Mouse (Mus musculus) limb, embryonic 11.5 days (tissue): Measurements from ENCODE around the gene Gm13090. TPM values are rescaled to one million over a fixed set of nuclear protein-coding genes. Genes with fewer than 3 reads are reported as not detected.

Experiments used
- ATAC-seq: fragments of 200-750 bp; cut with Nextera tagmentation; 2 replicates; pipeline ENCODE4 v1.8.0; 2017; ENCODE audit warnings: low read depth; ENCODE audit not compliant: insufficient number of reproducible peaks, low FRiP score, low TSS enrichment
- DNase-seq: peaks from one replicate; pipeline ENCODE4 v3.0.0-alpha.2; 2015; ENCODE audit warnings: low spot score
- H3K27ac ChIP-seq: fragments of 300-500 bp; sonication (generic); replicated peaks from 2 replicates; pipeline ENCODE4 v1.5.1; 2014; ENCODE audit warnings: low read depth, mild to moderate bottlenecking, low read length
- H3K27me3 ChIP-seq: fragments of 300-500 bp; sonication (generic); 2 replicates; pipeline ENCODE4 v1.6.1; 2014; ENCODE audit warnings: mild to moderate bottlenecking, low read length, mixed read lengths; ENCODE audit not compliant: control insufficient read depth, insufficient read depth
- H3K36me3 ChIP-seq: fragments of 300-500 bp; sonication (generic); 2 replicates; pipeline ENCODE4 v1.6.1; 2014; ENCODE audit warnings: mild to moderate bottlenecking, low read length, moderate library complexity, mixed read lengths; ENCODE audit not compliant: control insufficient read depth, insufficient read depth
- H3K4me1 ChIP-seq: fragments of 300-500 bp; sonication (generic); 2 replicates; pipeline ENCODE4 v1.6.1; 2014; ENCODE audit warnings: low read length, mixed read lengths; ENCODE audit not compliant: control insufficient read depth, insufficient read depth
- H3K4me2 ChIP-seq: fragments of 300-500 bp; sonication (generic); 2 replicates; pipeline ENCODE4 v1.6.1; 2014; ENCODE audit warnings: low read depth, mild to moderate bottlenecking, moderate library complexity; ENCODE audit not compliant: severe bottlenecking
- H3K4me3 ChIP-seq: fragments of 300-500 bp; sonication (generic); 2 replicates; pipeline ENCODE4 v1.5.1; 2014; ENCODE audit warnings: low read depth, low read length
- H3K9ac ChIP-seq: fragments of 300-500 bp; sonication (generic); 2 replicates; pipeline ENCODE4 v1.6.1; 2014; ENCODE audit warnings: mild to moderate bottlenecking, low read length
- H3K9me3 ChIP-seq: fragments of 300-500 bp; sonication (generic); 2 replicates; pipeline ENCODE4 v1.6.1; 2016; ENCODE audit warnings: low read length; ENCODE audit not compliant: control insufficient read depth
- WGBS: fragments of 180-500 bp; shearing (Covaris S2); extraction: QIAGEN DNeasy Blood & Tissue Kit; methylation state at CpG from one replicate; pipeline ENCODE4 v1.1.7; 2014; 5-methylcytosine and 5-hydroxymethylcytosine counted together
- polyA plus RNA-seq: library from polyadenylated mRNA; unstranded; fragments of >200 nt; fragmentation: Nextera tagmentation; extraction: Ambion mirVana; gene quantifications from 2 replicates; pipeline ENCODE4 v1.2.1, GENCODE M21; 2014

Gene Gm13090
- polyA plus RNA-seq, 1 experiment from 2014 or later: 0.21 TPM

GRCm38 (mm10) chr4:151127636-151128548 is 38.5 kb downstream of the Gm13090 start:
- Histone ChIP-seq H3K4me2 (peak overlapping the region; percentile 81), H3K27ac (peak overlapping the region; percentile 82), H3K4me1 (peaks cover 10% of the 10 kb centered on the region), H3K9me3 (no peaks in the 10 kb centered on the region), H3K27me3 (no peaks in the 10 kb centered on the region), H3K9ac (peak overlapping the region; percentile 86), H3K4me3 (peak overlapping the region; percentile 47), H3K36me3 (no peaks in the 10 kb centered on the region)
- peak; percentile 45; the same call in 1 of the 2 replicates for ATAC-seq
- DNase-seq: peak; percentile 56
- WGBS: 8% methylated on average over 10 of the region's 10 CpGs

GRCm38 (mm10) chr4:151128641-151129541 is 39.5 kb downstream of the Gm13090 start:
- no peaks in the 10 kb centered on the region for H3K9me3 ChIP-seq
- WGBS: under 1% methylated on average over 69 of the region's 69 CpGs
- peak; percentile 66 for ATAC-seq
- peak overlapping the region; percentile 47 for H3K4me3 ChIP-seq
- peak overlapping the region; percentile 82 for H3K27ac ChIP-seq
- no peaks in the 10 kb centered on the region for H3K36me3 ChIP-seq
- DNase-seq: peak; percentile 90
- peaks cover 10% of the 10 kb centered on the region for H3K4me1 ChIP-seq
- no peaks in the 10 kb centered on the region for H3K27me3 ChIP-seq
- H3K4me2 ChIP-seq: peak overlapping the region; percentile 81
- H3K9ac ChIP-seq: peak overlapping the region; percentile 86

DNA sequence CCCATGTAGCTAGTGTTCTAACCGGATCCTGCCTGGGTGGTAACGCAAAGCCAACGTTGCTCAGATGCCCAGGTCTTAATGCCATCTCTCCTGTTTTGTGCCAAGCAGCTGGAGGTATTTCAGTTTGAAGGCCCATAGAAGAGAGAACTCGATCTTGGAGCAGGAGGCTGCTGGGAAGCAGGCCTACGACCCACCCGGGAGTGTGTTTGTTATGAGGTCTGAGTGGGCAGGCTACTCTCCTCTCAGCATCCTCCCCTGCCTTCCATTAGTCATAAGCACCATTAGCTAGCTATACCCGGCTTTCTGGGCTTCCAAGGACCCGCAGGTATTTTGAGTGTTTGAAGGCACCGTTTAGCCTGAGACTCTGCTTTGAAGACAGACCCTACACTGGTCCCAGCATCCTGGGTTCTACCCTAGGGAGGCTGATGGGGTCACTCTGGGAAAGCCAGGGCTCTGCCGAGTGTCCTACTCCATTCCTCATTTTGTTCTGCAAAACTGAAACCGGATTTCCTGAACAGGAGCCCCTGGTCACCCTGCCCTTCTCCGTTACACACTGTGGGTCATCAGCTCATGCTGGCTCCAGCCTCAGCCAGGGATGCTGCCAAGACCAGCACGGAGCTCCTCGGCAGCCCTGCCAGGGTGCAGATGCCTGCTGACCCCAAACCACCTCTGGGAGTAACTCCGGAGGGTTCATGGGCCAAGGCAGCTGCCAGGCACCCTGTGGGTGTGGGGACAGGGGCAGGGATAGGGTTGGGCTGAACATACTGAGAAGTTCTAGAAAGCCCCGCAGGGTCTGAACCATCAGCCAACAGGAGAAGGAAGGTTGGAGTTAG is 40.6 kb downstream of the Gm13090 start:
- DNase-seq (no peak), ATAC-seq (no peak)
- no peaks in the 10 kb centered on the region for H3K9me3 ChIP-seq
- peak overlapping the region; percentile 81 for H3K4me2 ChIP-seq
- no peaks in the 10 kb centered on the region for H3K27me3 ChIP-seq
- peak overlapping the region; percentile 47 for H3K4me3 ChIP-seq
- WGBS: 75% methylated on average over 16 of the region's 16 CpGs
- H3K36me3 ChIP-seq: no peaks in the 10 kb centered on the region
- no peak overlapping the region for H3K27ac ChIP-seq
- no peak overlapping the region; the same call in 1 of the 2 replicates for H3K9ac ChIP-seq
- H3K4me1 ChIP-seq: peaks cover 10% of the 10 kb centered on the region

DNA sequence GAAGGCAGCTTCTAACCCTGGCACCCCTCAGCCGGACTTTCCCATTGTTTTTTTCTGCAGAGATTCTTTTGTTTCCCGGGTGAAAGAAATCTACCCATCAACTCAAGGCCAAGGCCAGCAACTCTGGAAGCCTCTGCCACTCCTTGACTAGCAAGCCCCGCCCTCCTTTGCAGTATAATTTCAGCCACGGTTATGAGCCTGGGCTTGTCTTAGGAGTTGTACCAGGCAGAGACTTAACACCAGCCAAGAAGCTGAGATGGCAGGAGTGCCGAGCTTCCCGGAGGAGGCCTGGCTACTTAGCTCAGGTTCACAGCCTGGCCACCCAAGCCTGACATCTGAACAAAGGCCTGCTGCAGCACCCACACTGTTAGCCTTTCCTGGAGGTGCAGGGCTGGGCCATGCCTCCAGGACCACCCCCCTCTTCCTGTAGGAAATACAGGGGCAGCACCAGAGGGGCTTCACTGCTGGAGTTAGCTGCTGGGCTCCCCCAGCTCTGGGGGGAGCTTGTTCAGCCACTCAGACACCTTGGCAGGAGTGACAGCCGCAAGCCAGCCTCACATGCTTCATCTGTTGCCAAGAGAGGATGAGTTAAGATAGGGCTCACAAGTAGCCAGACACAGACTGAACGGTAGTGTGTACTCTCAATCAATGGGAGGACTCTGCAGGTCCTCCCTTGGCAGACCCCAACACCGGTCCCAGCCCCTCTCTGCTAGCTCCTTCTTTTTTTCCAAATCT is 41.6 kb downstream of the Gm13090 start:
- DNase-seq (no peak), ATAC-seq (no peak)
- no peak overlapping the region for H3K9ac ChIP-seq
- H3K27me3 ChIP-seq: no peaks in the 10 kb centered on the region
- H3K4me1 ChIP-seq: peaks cover 10% of the 10 kb centered on the region
- no peak overlapping the region for H3K4me3 ChIP-seq
- WGBS: 71% methylated on average over 9 of the region's 9 CpGs
- H3K4me2 ChIP-seq: no peak overlapping the region
- no peaks in the 10 kb centered on the region for H3K9me3 ChIP-seq
- H3K36me3 ChIP-seq: no peaks in the 10 kb centered on the region
- no peak overlapping the region for H3K27ac ChIP-seq

DNA sequence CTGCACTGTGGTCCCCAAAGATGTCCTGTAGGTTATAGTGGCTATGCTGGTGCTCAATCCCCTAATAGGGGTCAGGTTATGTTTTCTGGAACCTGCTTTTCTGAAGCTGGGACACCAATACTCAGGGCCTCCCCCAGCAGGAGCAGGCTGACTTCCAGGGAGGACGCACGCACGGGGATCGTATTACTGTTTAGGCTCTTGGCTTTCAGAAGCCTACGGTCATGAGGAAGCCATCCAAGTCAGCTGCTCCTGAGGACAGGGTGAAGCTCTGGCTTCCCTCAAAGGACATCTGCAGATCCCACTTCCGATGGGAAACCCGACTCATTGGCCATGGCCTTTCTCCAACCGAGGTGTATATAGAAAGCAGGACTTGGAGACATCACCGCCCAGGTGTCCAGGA is 43.1 kb downstream of the Gm13090 start:
- no peak for DNase-seq
- no peak overlapping the region for H3K9ac ChIP-seq
- WGBS: 67% methylated on average over 9 of the region's 9 CpGs
- ATAC-seq: no peak
- H3K36me3 ChIP-seq: no peaks in the 10 kb centered on the region
- no peak overlapping the region for H3K27ac ChIP-seq
- no peaks in the 10 kb centered on the region for H3K27me3 ChIP-seq
- no peak overlapping the region for H3K4me2 ChIP-seq
- H3K4me1 ChIP-seq: peaks cover 8% of the 10 kb centered on the region
- no peak overlapping the region for H3K4me3 ChIP-seq
- H3K9me3 ChIP-seq: no peaks in the 10 kb centered on the region

- DNase-seq (no peak), ATAC-seq (no peak)
- H3K27me3 ChIP-seq: no peaks in the 10 kb centered on the region
- H3K9ac ChIP-seq: no peak overlapping the region
- H3K27ac ChIP-seq: no peak overlapping the region
- H3K36me3 ChIP-seq: no peaks in the 10 kb centered on the region
- no peak overlapping the region for H3K4me3 ChIP-seq
- H3K9me3 ChIP-seq: no peaks in the 10 kb centered on the region
- no peak overlapping the region for H3K4me2 ChIP-seq
- H3K4me1 ChIP-seq: peaks cover 5% of the 10 kb centered on the region; the same call in 1 of the 2 replicates
- whole genome bisulfite sequencing: 75% methylated on average over 4 of the region's 4 CpGs
Measured at GRCm38 (mm10) chr4:151133760-151134159, 44.4 kb downstream of the Gm13090 start.

DNA sequence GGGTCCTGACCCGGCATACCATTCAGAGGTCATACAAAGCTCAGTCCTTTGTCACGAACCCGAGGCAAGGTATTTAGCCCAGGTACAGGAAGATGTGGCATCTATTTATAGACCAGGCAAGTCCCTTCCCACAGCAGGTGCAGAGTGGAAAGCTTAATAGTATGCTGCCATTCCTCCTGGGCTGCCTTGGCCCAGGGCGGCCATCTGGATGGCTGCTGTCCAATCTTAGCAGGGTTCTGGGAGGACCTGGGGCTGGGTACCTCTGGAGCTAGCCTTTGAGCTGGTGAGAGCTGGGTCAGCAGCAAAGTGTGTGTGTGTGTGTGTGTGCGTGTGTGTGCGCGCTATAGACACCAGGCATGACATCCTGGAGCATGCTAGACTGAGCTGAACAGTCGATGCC is 46.1 kb downstream of the Gm13090 start:
- 87% methylated on average over 8 of the region's 8 CpGs for WGBS

More for the DNA sequence above, 46.1 kb downstream of the Gm13090 start:
- ATAC-seq (no peak), DNase-seq (no peak)
- no peak overlapping the region; the same call in 1 of the 2 replicates for H3K4me2 ChIP-seq
- peaks cover 16% of the 10 kb centered on the region for H3K4me1 ChIP-seq
- H3K36me3 ChIP-seq: no peaks in the 10 kb centered on the region
- no peak overlapping the region for H3K27ac ChIP-seq
- H3K4me3 ChIP-seq: no peak overlapping the region
- H3K9ac ChIP-seq: no peak overlapping the region
- H3K9me3 ChIP-seq: no peaks in the 10 kb centered on the region
- H3K27me3 ChIP-seq: peaks cover 9% of the 10 kb centered on the region
